Mouse (Mus musculus) G1E-ER4 (cell line): Measurements from ENCODE around the gene Fbxw17. TPM values are rescaled to one million over a fixed set of nuclear protein-coding genes. Genes with fewer than 3 reads are reported as not detected.

Experiments
- GATA1 ChIP-seq: IDR thresholded peaks from one replicate; pipeline ENCODE4 v1.8.0; 2012; ENCODE audit warnings: low read length, inconsistent platforms
- polyA plus RNA-seq: library from polyadenylated mRNA; stranded (reverse); fragments of >175 nt; gene quantifications from 2 replicates; pipeline ENCODE4 v1.2.3, GENCODE M21; 2012

The Fbxw17 gene
- not detected in 2 replicates for polyA plus RNA-seq

GRCm38 (mm10) chr13:50417389-50418183, at the start of gene Fbxw17:
Gene Fbxw17, plus strand, starts transcription at chr13:50417864.
- no peak for TF ChIP-seq GATA1

GRCm38 (mm10) chr13:50418421-50418820, 757 bp downstream of the Fbxw17 start:
- TF ChIP-seq GATA1 = no peak

- no peak for TF ChIP-seq GATA1
These were observed 6.1 kb downstream of the Fbxw17 start for GRCm38 (mm10) chr13:50423625-50424209.

- no peak for TF ChIP-seq GATA1
These were observed 6.9 kb downstream of the Fbxw17 start for GRCm38 (mm10) chr13:50424517-50424916.

GRCm38 (mm10) chr13:50426686-50427085, 9.0 kb downstream of the Fbxw17 start:
- no peak for TF ChIP-seq GATA1

GRCm38 (mm10) chr13:50443812-50444211, 26.1 kb downstream of the Fbxw17 start, which contains the start of gene Gm47429:
Gene Gm47429, minus strand, starts transcription at chr13:50443912.
- no peak for TF ChIP-seq GATA1

GRCm38 (mm10) chr13:50445261-50445660, 27.6 kb downstream of the Fbxw17 start:
- TF ChIP-seq GATA1 = no peak

GRCm38 (mm10) chr13:50453426-50453825, 35.8 kb downstream of the Fbxw17 start:
- no peak for TF ChIP-seq GATA1

- TF ChIP-seq GATA1 = no peak
These were observed 47.2 kb downstream of the Fbxw17 start for GRCm38 (mm10) chr13:50464621-50465562.

- TF ChIP-seq GATA1 = no peak
These were observed 49.3 kb downstream of the Fbxw17 start, which contains the start of gene Nutm2 for GRCm38 (mm10) chr13:50467007-50467406. Gene Nutm2, plus strand, starts transcription at chr13:50467307.

Other genes with a start within 250 kb of the Fbxw17 start
- gene Gm906, start 167.6 kb upstream of the Fbxw17 start, polyA plus RNA-seq = not detected in 2 replicates
- not detected in 2 replicates for gene Gm47429, start 26.0 kb downstream of the Fbxw17 start, polyA plus RNA-seq
- not detected in 2 replicates for gene Nutm2, start 49.4 kb downstream of the Fbxw17 start, polyA plus RNA-seq
- gene Gm904, start 225.4 kb downstream of the Fbxw17 start, polyA plus RNA-seq = not detected in 2 replicates